Mouse (Mus musculus) myocyte (in vitro differentiated cells): ENCODE results near the gene Ndufb11. TPM values are rescaled to one million over a fixed set of nuclear protein-coding genes. Genes with fewer than 3 reads are reported as not detected.

Source experiments
- H3K27me3 ChIP-seq: one replicate; pipeline ENCODE4 v1.6.1; 2011; ENCODE audit not compliant: control insufficient read depth, insufficient read depth, insufficient read length
- H3K36me3 ChIP-seq: one replicate; pipeline ENCODE4 v1.6.1; 2011; ENCODE audit not compliant: control insufficient read depth, insufficient read depth
- H3K4me2 ChIP-seq: one replicate; pipeline ENCODE4 v1.6.1; 2011; ENCODE audit warnings: low read depth, control low read depth
- H3K4me3 ChIP-seq: one replicate; pipeline ENCODE4 v1.5.1; 2011; ENCODE audit warnings: mild to moderate bottlenecking, control low read depth, moderate library complexity
- H3K79me2 ChIP-seq: one replicate; pipeline ENCODE4 v1.6.1; 2011; ENCODE audit not compliant: control insufficient read depth, insufficient read depth
- H3ac ChIP-seq: one replicate; pipeline ENCODE4 v1.6.1; 2011; ENCODE audit not compliant: control insufficient read depth, insufficient read length
- CEBPB ChIP-seq: IDR thresholded peaks from 2 replicates; pipeline ENCODE4 v1.6.1; 2011; ENCODE audit warnings: mild to moderate bottlenecking, moderate library complexity; ENCODE audit not compliant: poor library complexity, insufficient read depth, severe bottlenecking
- E2F4 ChIP-seq: IDR thresholded peaks from one replicate; pipeline ENCODE4 v1.6.1; 2011; ENCODE audit warnings: mild to moderate bottlenecking, control low read depth, moderate library complexity; ENCODE audit not compliant: insufficient read depth
- MAX ChIP-seq: IDR thresholded peaks from one replicate; pipeline ENCODE4 v1.6.1; 2011; ENCODE audit warnings: low read depth, mild to moderate bottlenecking, control low read depth
- MYOD1 ChIP-seq, 3 experiments: IDR thresholded peaks; one replicate each; pipeline ENCODE4 v1.6.1; 2011; ENCODE audit warnings: control low read depth in 2 of 3, low read depth in 2 of 3, mild to moderate bottlenecking in 2 of 3, moderate library complexity in 1 of 3; ENCODE audit not compliant: insufficient read length in 2 of 3, control insufficient read depth in 1 of 3
- MYOG ChIP-seq, 3 experiments: IDR thresholded peaks; one replicate each; pipeline ENCODE4 v1.6.1; 2011; ENCODE audit warnings: control low read depth in 2 of 3, low read depth in 2 of 3, mild to moderate bottlenecking in 2 of 3; ENCODE audit not compliant: insufficient read length in 2 of 3, control insufficient read depth in 1 of 3, insufficient read depth in 1 of 3
- POLR2A ChIP-seq: IDR thresholded peaks from one replicate; pipeline ENCODE4 v1.6.1; 2011; ENCODE audit warnings: low read depth, mild to moderate bottlenecking, control low read depth, moderate library complexity; ENCODE audit not compliant: insufficient read length
- POLR2AphosphoS2 ChIP-seq: IDR thresholded peaks from one replicate; pipeline ENCODE4 v1.6.1; 2011; ENCODE audit warnings: low read depth, control low read depth; ENCODE audit not compliant: insufficient read length
- REST ChIP-seq: IDR thresholded peaks from one replicate; pipeline ENCODE4 v1.6.1; 2011; ENCODE audit warnings: mild to moderate bottlenecking, control low read depth, moderate library complexity; ENCODE audit not compliant: insufficient read depth, insufficient read length
- SRF ChIP-seq: IDR thresholded peaks from one replicate; pipeline ENCODE4 v1.6.1; 2011; ENCODE audit warnings: low read depth; ENCODE audit not compliant: control insufficient read depth, insufficient read length
- TCF12 ChIP-seq: IDR thresholded peaks from one replicate; pipeline ENCODE4 v1.6.1; 2011; ENCODE audit warnings: mild to moderate bottlenecking, control low read depth; ENCODE audit not compliant: poor library complexity, insufficient read depth, severe bottlenecking
- TCF3 ChIP-seq: IDR thresholded peaks from one replicate; pipeline ENCODE4 v1.6.1; 2011; ENCODE audit warnings: low read depth, control low read depth; ENCODE audit not compliant: insufficient read length
- USF1 ChIP-seq: IDR thresholded peaks from one replicate; pipeline ENCODE4 v1.6.1; 2011; ENCODE audit warnings: low read depth, mild to moderate bottlenecking, control low read depth, moderate library complexity
- polyA plus RNA-seq: library from polyadenylated mRNA; unstranded; fragments of >200 nt; fragmentation: generic; extraction: Trizol; gene quantifications from one replicate; pipeline ENCODE4 v1.2.1, GENCODE M21; 2012; ENCODE audit warnings: missing spikeins

The Ndufb11 gene
- polyA plus RNA-seq, 1 experiment, result 367 TPM

- H3K4me2 ChIP-seq, result peak within 1 kb of the TSS; percentile 67
- H3K27me3 ChIP-seq, result no peaks in the 10 kb centered on the region
- H3ac ChIP-seq, result no peak within 1 kb of the TSS
- peak within 1 kb of the TSS; percentile 40 for H3K4me3 ChIP-seq
- TF ChIP-seq POLR2AphosphoS2, result peak; percentile 73
- no peak for TF ChIP-seq MYOG (IDR thresholded peaks at IDR 0.05; ENCODE audit: control insufficient read depth in 1 of 3, insufficient read depth in 1 of 3, insufficient read length in 2 of 3, low read depth in 2 of 3)
- TF ChIP-seq MAX, result peak; percentile 43
- TF ChIP-seq TCF3, result no peak
- peak; percentile 66 for TF ChIP-seq POLR2A
- TF ChIP-seq MYOD1 (IDR thresholded peaks at IDR 0.05; ENCODE audit: control insufficient read depth in 1 of 3, insufficient read length in 2 of 3, low read depth in 2 of 3), result no peak
- TF ChIP-seq USF1, result peak; percentile 42
- TF ChIP-seq E2F4, result no peak
- TF ChIP-seq SRF, result no peak
- peaks cover 3% of the 10 kb centered on the region for H3K79me2 ChIP-seq
- no peaks in the 10 kb centered on the region for H3K36me3 ChIP-seq
Measured at GRCm38 (mm10) chrX:20658026-20658652, 40.7 kb upstream of the Ndufb11 start, which contains the start of gene Uba1. Gene Uba1 (plus strand): TSS chrX:20658326.

GRCm38 (mm10) chrX:20657593-20657992, 40.2 kb upstream of the Ndufb11 start:
- H3K36me3 ChIP-seq, result no peaks in the 10 kb centered on the region
- H3K4me3 ChIP-seq, result peak overlapping the region; percentile 40
- no peaks in the 10 kb centered on the region for H3K27me3 ChIP-seq
- no peak overlapping the region for H3ac ChIP-seq
- H3K4me2 ChIP-seq, result peak overlapping the region; percentile 54
- no peaks in the 10 kb centered on the region for H3K79me2 ChIP-seq
- TF ChIP-seq MYOG (IDR thresholded peaks at IDR 0.05; ENCODE audit: control insufficient read depth in 1 of 3, insufficient read depth in 1 of 3, insufficient read length in 2 of 3, low read depth in 2 of 3), result no peak

- no peak overlapping the region for H3ac ChIP-seq
- TF ChIP-seq REST (no peak), MYOG (IDR thresholded peaks at IDR 0.05; ENCODE audit: control insufficient read depth in 1 of 3, insufficient read depth in 1 of 3, insufficient read length in 2 of 3, low read depth in 2 of 3) (no peak), CEBPB (no peak), TCF12 (no peak), POLR2A (no peak), POLR2AphosphoS2 (no peak), E2F4 (no peak), TCF3 (no peak), MYOD1 (IDR thresholded peaks at IDR 0.05; ENCODE audit: control insufficient read depth in 1 of 3, insufficient read length in 2 of 3, low read depth in 2 of 3) (no peak), MAX (no peak), SRF (no peak), USF1 (no peak)
- H3K79me2 ChIP-seq, result no peaks in the 10 kb centered on the region
- H3K36me3 ChIP-seq, result peaks cover 10% of the 10 kb centered on the region
- no peak overlapping the region for H3K4me3 ChIP-seq
- H3K27me3 ChIP-seq, result no peaks in the 10 kb centered on the region
- H3K4me2 ChIP-seq, result no peak overlapping the region
Measured at GRCm38 (mm10) chrX:20644780-20645179, 27.4 kb upstream of the Ndufb11 start.

- Histone ChIP-seq H3ac (no peak overlapping the region), H3K79me2 (peaks cover 16% of the 10 kb centered on the region), H3K4me3 (no peak overlapping the region), H3K36me3 (peaks cover 4% of the 10 kb centered on the region), H3K27me3 (no peaks in the 10 kb centered on the region), H3K4me2 (no peak overlapping the region)
- TF ChIP-seq POLR2AphosphoS2 (no peak), MYOG (IDR thresholded peaks at IDR 0.05; ENCODE audit: control insufficient read depth in 1 of 3, insufficient read depth in 1 of 3, insufficient read length in 2 of 3, low read depth in 2 of 3) (no peak)
Measured at GRCm38 (mm10) chrX:20638141-20638540, 20.7 kb upstream of the Ndufb11 start.

- no peaks in the 10 kb centered on the region for H3K27me3 ChIP-seq
- peak overlapping the region; percentile 80 for H3K4me2 ChIP-seq
- H3K36me3 ChIP-seq, result peaks cover 3% of the 10 kb centered on the region
- peaks cover 41% of the 10 kb centered on the region for H3K79me2 ChIP-seq
- TF ChIP-seq REST (no peak), SRF (no peak), CEBPB (no peak), TCF3 (no peak), TCF12 (no peak), MYOG (IDR thresholded peaks at IDR 0.05; ENCODE audit: control insufficient read depth in 1 of 3, insufficient read depth in 1 of 3, insufficient read length in 2 of 3, low read depth in 2 of 3) (no peak), POLR2A (no peak), MAX (no peak)
- peak overlapping the region; percentile 77 for H3K4me3 ChIP-seq
- H3ac ChIP-seq, result peak overlapping the region; percentile 20
Measured at GRCm38 (mm10) chrX:20617903-20618399, 532 bp upstream of the Ndufb11 start.
